Mouse (Mus musculus): ENCODE data around the gene Scd1.

Gene Scd1

DNA sequence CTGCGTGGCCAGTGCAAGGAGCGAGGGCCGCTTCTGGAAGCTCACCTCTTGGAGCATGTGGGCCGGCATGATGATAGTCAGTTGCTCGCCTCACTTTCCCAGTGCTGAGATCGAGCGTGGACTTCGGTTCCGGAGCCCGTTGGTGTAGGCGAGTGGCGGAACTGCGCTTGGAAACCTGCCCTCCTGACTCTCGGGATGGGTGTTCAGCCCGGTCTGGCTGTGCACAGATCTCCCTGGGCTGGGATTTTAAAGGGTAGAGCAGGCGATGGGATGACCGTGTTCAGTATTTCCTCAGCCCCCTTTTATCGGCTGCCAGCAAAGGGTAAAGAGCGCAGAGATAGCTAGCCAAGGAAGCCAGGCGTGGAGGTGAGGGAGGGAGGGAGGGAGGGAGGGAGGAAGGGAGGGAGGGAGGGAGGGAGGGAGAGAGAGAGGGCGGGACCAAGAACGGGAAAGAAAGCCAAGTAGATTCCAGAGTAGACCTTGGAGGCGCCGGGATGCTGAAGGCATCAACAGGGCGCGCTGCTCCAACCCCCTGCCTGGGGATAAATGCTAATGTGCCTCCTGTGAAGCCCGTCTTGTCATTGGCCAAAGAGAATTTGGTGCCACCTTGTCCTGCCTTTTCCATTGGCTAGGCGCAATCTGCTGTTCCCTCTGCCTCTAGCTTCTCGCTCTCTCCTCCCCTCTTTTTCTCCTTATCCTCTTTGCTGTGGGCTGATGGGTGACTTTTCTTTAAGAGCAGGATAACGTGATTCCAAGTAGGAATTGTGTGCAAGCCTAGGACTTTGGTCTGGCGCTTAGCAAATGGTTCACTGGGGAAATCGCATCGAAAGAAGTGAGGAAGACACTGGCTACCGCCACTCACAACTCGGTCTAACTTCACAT, at the start of gene Scd1:
Gene Scd1 (minus strand): TSS at position 539 of the 882 bp plus-strand sequence.
- peak; percentile 99 for DNase-seq (ENCODE audit: low read depth, low spot score)

DNA sequence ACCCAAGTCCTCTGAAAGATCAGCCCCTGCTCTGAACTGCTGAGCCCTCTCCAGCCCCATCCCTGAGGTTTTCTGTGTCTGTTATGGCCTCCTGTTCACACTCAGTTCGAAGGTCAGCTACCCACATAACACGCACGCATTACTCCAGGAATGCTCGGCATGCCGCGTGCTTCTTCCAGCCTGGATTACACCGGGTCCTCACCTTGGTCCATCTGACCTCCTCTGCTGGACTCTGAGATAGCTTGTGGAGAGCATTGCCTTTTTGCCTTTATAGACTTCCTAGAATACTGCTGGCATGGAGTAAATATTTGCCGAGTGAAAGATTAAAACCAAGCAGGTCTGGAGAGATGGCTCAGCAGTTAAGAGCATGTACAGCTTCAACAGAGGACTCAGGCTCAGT, 47.7 kb upstream of the Scd1 start:
- no peak for DNase-seq (ENCODE audit: low read depth, low spot score)

DNA sequence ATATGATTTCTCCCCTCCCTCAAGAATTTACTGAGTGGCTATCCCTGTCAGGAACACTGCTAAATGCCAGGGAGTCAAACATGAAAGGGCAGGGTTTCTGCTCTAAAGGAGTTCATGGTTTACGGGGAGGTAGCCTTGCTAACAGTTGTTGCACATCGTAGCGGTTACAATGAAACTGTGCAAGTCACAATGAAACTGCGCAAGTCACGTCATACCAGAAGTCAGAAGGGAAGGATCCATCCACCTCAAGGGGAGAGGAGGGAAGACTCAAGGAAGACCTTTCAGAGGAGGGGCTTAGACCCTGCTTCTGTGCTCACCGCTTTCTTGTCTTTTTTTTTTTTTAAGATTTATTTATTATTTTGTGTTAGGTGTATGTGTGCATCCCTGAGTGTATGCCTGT, 47.2 kb upstream of the Scd1 start:
- DNase-seq (ENCODE audit: low read depth, low spot score) = no peak

DNA sequence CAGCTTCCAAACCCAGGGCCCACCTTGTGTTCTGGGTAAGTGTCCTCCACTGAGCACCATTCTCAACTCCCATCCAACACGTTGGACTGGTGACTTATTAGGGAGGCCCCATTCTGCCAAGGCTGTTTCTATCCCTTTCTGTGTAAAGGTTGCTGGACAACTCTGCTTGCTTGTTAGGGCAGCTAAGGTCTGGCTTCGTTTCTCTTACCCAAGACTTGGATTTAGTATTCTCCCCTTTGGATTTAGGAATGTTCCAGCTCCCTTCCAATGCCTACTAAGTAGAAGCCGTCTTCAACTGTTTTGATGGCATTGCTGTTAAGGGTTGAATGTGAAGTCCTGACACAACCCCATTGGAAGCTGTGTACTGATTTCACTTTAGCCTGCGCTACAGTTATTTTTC, 40.2 kb upstream of the Scd1 start:
- DNase-seq (ENCODE audit: low read depth, low spot score) = no peak

DNA sequence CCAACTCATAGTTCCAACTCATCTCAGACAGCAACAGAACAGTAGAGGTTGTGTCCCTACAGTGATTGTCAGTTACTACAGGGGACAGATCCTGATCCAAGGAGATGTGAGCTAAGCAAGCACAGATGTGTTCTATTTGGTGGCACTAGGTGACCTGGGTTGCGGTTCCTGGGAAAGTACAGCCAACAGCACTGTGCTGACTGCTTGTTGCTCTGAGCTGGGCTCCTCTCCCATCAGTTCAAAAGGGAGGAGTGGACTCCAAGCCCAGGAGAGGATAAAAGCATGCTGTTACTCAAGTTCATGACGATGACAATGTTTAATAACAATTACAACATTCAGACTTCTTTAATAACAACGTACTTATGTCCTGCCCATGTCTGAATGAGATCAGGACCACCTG, 38.1 kb upstream of the Scd1 start:
- no peak for DNase-seq (ENCODE audit: low read depth, low spot score)

DNA sequence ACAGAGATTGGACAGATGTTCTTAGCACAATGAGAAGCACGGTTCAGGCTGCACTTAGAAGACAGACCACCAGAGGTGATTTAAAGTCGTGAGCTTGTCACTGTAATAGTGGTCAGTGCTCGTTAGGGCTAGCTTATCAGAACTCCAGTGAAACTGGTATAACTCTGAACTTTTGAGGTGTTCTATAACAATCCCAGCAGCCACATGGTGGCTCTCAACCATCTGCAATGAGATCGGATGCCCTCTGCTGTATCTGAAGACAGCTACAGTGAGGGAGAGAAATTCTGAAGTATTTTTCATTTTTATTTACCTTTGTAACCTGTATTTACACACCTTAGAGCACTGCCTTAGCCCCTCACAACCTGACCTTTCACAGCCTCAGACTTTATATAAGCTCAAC, 31.6 kb upstream of the Scd1 start:
- DNase-seq (ENCODE audit: low read depth, low spot score) = peak; percentile 27

DNA sequence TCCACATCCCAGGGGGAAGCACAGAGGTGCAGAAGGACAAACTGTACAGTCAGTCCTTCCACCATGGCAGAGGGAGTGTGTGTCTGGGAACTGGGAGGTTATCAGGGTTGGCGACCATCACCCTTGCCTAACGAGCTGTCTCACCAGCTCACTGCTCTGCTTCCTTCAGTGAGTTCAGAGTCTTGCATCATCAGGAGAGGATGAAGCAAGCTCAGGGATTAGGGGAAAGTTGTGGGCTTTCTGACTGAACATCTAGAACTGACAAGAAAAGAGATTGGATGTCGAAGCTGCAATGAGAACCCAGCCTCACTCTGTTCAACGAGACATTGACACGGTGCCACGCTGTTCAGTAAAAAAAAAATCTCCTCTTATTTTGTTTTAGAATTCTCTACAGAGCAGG, 30.3 kb upstream of the Scd1 start:
- DNase-seq (ENCODE audit: low read depth, low spot score) = no peak

DNA sequence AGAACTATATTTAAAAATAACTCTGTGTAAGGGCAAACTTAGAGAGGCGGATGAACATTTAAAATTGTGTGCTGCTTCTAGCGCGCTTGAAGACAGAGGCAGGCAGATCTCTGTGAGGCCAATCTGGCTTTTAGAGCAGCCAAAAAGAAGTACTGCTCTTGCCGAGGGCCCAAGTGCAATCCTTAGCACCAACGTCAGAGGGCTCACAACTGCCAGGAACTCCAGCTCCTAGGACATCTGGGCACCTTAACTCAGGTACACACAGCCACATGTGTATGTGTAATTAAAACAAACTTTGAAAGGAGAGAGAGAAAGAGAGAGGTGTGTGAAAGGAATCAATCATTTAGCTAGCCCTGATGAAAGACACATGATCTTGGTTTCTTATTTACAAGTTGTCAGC, 24.4 kb upstream of the Scd1 start:
- peak; percentile 53 for DNase-seq (ENCODE audit: low read depth, low spot score)

DNA sequence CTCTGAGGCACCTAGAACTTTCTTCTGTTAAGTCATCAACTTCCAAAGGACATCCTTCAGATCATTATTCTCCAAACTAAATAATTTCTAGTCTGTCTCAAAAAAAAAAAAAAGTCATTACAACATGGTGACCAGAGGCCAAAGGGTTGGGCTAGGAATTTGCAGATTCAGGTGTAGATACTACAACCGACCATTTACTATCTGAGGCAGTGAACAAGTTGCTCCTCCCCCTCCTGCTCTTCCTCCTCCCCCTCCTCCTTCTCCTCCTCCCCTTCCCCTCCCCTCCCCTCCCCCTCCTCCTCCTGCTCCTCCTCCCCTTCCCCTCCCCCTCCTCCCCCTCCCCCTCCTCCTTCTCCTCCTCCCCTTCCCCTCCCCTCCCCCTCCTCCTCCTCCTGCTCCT, 20.0 kb upstream of the Scd1 start:
- peak; percentile 52 for DNase-seq (ENCODE audit: low read depth, low spot score)

DNA sequence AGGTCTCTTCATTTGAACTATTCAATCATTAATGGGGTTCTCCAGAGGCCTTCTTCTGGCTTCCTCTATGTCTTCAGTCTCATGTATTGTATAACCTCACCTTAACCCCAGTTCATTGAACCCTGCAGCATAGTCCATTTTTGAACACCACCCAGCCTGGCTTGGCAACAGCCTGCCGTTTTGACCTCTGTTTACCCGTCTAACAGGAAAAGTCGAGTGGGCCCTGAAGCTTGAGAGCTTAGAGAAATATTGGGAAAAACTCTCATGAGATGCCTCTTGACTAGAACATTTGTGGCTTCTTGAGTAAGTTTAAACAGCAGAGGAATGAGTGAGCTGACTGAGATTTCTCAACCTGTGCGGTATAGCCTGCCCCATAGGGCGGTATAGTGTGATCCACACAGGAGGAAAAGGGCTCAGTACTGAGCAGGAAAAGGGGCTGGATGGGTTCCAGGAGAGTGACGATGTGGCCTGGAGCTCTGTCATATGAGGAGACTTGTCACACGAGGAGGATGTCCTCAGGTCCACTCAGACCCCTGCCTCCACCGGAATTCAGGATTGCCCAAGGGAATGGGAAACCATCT, 14.5 kb upstream of the Scd1 start:
- DNase-seq (ENCODE audit: low read depth, low spot score) = no peak

DNA sequence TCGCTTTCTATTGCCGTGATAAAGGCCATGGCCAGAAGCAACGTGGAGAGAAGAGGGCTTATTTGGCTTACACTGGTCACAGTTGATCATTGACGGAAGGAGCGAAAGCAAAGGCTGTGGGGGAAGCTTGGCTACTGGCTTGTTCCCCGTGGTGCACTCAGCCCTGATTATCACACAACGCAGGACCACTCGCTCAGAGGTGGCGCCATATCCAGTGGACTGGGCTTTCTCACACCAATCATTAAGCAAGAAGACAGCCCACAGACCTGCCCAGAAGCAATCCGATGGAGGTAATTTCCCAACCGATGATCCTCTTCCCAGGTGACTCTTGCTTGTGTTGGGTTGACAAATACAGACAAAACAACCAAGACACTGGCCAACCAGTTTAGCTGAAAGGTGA, 11.9 kb upstream of the Scd1 start:
- DNase-seq (ENCODE audit: low read depth, low spot score) = no peak

DNA sequence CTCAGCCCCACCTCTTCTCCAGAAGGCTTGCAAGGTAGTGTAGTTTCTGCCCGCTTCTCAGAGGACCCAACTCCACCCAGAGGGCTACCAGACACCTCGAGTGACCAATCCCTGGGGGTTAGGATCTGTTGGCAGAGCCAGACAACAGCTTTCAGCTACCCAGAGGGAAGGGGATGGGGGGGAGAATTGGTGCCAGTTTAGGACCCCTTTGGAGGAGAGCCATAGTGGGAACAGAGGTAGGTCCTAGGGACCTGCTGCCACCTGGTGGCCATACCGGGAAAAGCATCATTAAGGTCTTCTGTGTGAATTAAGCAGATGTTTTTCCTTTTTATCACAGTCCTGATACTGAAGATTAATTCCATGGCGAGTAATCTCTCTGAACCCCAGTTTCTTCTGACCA, 11.3 kb upstream of the Scd1 start:
- DNase-seq (ENCODE audit: low read depth, low spot score) = peak; percentile 72

DNA sequence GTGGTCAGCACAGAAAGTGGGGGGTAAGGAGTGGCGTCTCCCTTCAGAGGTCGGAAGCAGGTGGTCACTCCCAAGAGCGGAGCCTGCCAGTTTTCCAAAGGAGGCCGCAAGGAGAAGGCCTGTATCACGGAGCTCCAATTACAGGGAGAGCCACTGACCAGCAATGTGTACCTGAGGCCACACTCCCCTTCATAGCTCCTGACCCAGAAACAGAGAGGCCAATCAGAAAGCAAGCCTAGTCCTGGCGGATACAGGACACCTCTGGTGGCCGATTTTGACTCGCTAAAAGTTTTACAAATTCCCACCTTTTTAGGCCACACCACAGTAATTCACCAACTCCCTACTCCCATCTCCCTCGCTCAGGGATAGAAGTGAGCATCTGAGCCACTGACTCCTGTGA, 10.9 kb upstream of the Scd1 start:
- no peak for DNase-seq (ENCODE audit: low read depth, low spot score)

DNA sequence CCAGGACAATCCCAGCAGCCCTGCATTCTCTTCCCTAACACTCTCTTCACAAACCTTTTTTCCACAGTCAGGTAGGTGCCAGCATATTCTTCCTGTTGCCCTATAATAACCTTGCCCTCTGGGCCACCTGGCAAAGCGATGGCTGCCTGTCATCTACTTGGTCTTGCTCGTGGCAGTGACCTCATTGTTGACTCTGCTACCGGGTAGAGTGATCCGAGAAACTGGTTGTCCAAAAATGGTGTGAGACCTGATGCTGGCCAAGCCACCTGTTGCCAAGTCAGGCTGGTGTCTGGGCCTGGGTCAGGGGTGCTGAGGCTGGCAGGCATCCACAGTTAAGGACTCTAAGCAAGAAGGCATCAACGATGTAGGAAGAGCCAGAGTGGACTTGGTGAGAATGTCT, 10.4 kb upstream of the Scd1 start:
- DNase-seq (ENCODE audit: low read depth, low spot score) = no peak

DNA sequence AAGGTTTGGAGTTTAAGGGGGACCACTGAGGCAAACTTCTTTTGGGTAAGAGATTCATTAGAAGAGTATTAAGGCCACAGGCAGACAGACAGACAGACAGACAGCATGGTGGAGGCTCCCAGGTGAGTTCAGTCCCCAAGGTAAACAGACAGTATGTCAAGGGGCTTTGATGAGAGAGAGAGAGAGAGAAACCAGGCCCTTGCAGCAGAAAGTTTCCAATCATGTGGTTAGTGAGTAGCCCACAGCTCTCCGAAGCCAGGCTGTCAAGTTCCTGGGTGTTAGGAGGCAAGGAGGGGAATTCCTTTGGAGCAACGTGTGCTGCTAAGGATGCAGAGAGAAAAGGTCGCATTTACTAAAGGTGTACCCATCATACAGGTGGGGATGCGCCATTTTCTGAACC, 9.8 kb upstream of the Scd1 start:
- no peak for DNase-seq (ENCODE audit: low read depth, low spot score)

DNA sequence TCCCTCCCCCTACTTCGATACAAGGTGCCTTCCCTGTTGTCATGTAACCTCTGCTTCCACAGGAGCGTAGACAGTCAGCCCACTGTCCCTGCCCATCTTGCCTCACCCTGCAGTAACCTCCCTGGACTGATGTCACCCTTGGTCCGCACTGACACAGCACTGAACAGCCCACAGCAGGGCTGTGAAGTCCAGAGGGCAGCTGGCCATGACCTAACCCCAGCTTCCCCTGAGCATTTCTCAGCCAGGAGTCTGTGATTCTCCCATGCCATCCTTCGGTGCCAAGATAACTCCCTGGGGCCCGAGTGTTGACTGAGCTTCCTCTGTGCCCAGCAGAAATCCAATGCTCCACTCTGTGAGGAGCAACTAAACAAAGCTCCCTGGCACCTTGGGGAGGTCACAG, 8.6 kb upstream of the Scd1 start:
- DNase-seq (ENCODE audit: low read depth, low spot score) = no peak

DNA sequence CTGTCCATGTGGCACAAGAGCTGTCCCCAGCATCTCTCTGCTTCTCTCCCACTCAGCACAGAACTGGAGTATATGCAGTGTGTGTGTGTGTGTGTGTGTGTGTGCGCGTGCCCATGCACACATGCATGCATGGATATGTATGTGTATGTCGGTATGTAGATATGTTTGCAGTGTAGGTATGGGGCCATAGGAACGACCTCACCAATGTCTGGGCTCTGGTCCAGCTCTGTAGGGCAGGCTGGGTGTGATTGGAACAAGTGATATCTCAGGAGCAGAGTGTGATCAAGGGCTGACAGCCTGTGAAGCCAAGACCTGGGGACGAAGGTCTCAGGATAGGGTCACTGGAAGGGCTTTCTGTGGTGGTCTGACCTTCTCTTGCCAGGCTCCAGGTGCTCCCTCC, 7.8 kb upstream of the Scd1 start:
- DNase-seq (ENCODE audit: low read depth, low spot score) = no peak

DNA sequence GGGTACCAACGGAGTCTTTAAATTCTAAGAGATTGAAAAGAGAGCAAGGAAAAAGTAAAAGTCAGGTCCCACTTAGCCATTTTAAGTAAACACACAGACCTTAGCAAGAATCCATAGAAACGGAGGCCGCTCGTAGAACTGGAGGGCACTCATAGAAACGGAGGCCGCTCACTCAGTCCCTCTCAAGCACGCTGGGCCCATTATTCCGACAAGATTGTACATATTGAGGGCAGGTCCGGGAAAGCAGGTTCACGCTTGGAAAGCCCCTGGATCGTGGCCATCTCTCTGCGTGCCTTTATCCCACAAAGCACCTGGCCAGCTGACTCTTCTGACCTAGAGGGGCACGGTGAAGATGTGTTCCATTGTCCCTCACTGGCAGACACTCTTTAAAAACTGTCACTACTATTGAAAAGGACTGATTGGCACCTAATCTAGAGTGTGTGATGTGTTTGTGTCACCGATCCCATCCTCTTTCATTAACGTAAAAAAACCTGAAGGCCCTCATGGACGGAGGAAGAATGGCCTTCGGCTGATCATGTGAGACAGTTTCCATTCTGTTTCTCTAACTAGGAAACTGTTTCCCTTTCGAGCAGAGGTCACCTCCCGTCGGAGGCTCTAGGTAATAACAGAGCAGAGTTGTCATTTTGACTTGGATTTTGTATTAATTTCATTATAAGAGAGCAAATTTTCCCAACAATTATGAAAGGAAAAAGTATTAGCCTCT, 2.8 kb upstream of the Scd1 start:
- no peak for DNase-seq (ENCODE audit: low read depth, low spot score)

DNA sequence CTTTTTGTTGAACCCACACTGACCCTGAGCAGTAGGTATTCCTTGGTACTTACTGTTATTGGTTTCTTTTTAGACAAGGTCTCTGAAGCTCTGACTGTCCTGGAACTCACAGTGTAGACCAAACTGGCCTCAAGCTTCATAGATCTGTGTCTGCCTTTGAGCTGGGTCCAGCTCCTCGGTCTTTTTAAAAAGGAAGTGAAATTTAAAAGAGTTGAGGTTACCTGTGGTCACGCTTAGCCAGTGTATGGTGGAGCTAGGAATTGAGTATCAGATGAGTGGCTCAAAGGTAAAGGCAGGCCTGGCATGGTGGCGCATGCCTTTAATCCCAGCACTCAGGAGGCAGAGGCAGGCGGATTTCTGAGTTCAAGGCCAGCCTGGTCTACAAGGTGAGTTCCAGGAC, 916 bp upstream of the Scd1 start:
- DNase-seq (ENCODE audit: low read depth, low spot score) = no peak

DNA sequence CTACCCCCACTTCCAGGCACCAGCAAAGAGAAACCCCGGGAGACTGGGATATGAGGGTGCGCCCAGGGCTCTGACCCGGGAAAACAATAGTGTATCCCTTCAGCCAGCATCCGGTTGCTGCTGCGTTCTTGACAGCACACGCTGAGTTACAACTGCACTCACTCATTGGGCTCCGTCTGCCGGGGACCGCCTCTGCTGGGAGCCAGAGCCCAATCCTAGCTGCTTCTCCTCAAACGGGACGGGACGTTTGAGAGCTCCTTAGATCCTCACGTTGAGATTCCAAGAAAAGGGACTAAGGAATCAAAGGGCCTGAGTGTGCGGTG, 505 bp upstream of the Scd1 start:
- DNase-seq (ENCODE audit: low read depth, low spot score) = peak; percentile 95

DNA sequence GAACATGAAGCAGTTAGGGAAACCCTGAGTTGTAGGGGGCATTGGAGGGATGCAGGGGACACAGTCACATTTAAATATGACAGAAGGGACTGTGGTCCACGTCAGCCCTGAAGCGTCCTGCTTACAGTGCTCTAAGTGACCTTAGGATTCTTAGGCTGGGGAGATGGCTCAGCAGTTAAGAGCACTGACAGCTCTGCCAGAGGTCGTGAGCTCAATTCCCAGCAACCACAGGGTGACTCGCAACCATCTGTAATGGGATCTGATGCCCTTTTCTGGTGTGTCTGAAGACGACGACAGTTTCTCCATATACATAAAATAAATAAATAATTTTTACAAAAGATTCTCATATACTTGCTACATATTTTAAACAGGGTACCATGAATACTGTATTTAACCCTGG, 4.1 kb downstream of the Scd1 start:
- no peak for DNase-seq (ENCODE audit: low read depth, low spot score)

DNA sequence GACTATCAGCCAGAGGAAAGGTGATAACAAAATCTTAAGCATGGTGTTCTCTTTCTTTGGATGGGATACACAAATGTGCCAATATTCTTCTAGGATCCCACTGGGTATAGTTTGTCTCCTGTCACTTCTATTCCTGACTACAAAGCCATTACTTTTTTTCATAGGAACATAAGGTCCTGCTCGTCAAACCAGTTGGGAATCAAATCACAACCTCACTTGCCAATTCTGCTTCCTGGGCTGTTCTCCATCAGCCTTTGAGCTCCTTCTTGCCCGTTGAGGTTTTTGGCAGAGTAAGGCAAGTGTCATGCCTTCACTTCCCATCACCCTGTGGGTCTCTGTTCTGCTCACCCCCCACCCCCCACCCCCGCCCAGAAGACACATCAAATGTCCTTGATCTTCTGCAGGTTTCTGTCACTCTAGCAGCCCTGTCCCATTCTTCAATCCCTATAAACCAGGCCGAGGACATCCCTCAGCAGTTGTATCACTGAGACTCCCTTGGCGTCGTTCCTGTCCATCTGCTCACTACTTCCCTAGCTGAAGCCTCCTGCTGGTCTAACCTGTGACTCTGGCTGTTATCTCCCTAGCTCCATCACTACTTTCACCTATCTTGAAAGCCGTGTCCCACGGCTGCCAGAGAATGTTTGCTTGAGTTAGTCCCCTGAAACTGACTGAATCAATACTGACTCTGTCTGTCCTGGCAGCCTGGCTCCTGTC, 7.0 kb downstream of the Scd1 start:
- no peak for DNase-seq (ENCODE audit: low read depth, low spot score)
